Mouse (Mus musculus) MEL (cell line): ENCODE measurements at regions not wholly inside any gene's neighbourhood (a gene's known extent, or its start where the extent isn't known, plus 50 kb on each side); places are given as distances from the start of the nearest gene placed in this dataset.
A peak's percentile ranks its signal among the peaks of the same experiment; 100 is the strongest.

Experiments used
- DNase-seq: peaks from one replicate; pipeline ENCODE4 v3.0.0; 2011; ENCODE audit warnings: low read depth, low spot score
- H3K27ac ChIP-seq: 2 replicates; pipeline ENCODE4 v1.5.1; 2012; ENCODE audit warnings: low read depth, mild to moderate bottlenecking, control low read depth, low read length, moderate library complexity; ENCODE audit not compliant: control insufficient read depth
- H3K27me3 ChIP-seq, 2 experiments: fragments of 150-350 bp in 1 of 2; sonication (generic) in 1 of 2; 2 replicates each; pipeline ENCODE4 v1.6.1; 2012; ENCODE audit warnings: low read length in 2 of 2, mild to moderate bottlenecking in 2 of 2, improper control_type of control experiment in 1 of 2, moderate library complexity in 1 of 2; ENCODE audit not compliant: insufficient read depth in 2 of 2, control insufficient read depth in 1 of 2
- H3K36me3 ChIP-seq, 2 experiments: 2 replicates each; pipeline ENCODE4 v1.6.1; 2012 to 2014; ENCODE audit warnings: low read length in 2 of 2, improper control_type of control experiment in 1 of 2, inconsistent platforms in 1 of 2, mild to moderate bottlenecking in 1 of 2; ENCODE audit not compliant: insufficient read depth in 2 of 2, control insufficient read depth in 1 of 2
- H3K4me1 ChIP-seq, 2 experiments: fragments of 150-350 bp in 1 of 2; sonication (generic) in 1 of 2; 2 replicates each; pipeline ENCODE4 v1.6.1; 2012; ENCODE audit warnings: low read length in 2 of 2, improper control_type of control experiment in 1 of 2, mild to moderate bottlenecking in 1 of 2; ENCODE audit not compliant: insufficient read depth in 2 of 2, control insufficient read depth in 1 of 2
- H3K4me3 ChIP-seq, 2 experiments: fragments of 150-350 bp in 1 of 2; sonication (generic) in 1 of 2; 2 replicates each; pipeline ENCODE4 v1.5.1; 2012; ENCODE audit warnings: low read depth in 2 of 2, low read length in 2 of 2, mild to moderate bottlenecking in 2 of 2, moderate library complexity in 2 of 2, control low read depth in 1 of 2, improper control_type of control experiment in 1 of 2; ENCODE audit not compliant: control insufficient read depth in 1 of 2, insufficient read depth in 1 of 2
- H3K79me2 ChIP-seq: 2 replicates; pipeline ENCODE4 v1.6.1; 2012; ENCODE audit warnings: mild to moderate bottlenecking, low read length, moderate library complexity; ENCODE audit not compliant: control insufficient read depth, poor library complexity, insufficient read depth
- H3K9ac ChIP-seq: 2 replicates; pipeline ENCODE4 v1.6.1; 2012; ENCODE audit warnings: low read depth, mild to moderate bottlenecking, control low read depth, low read length, moderate library complexity; ENCODE audit not compliant: control insufficient read depth, poor library complexity, severe bottlenecking
- H3K9me3 ChIP-seq: fragments of 150-350 bp; sonication (generic); replicated peaks from 2 replicates; pipeline ENCODE4 v1.6.1; 2012; ENCODE audit warnings: mild to moderate bottlenecking, low read length, improper control_type of control experiment, moderate library complexity; ENCODE audit not compliant: insufficient read depth
- BHLHE40 ChIP-seq: IDR thresholded peaks from 2 replicates; pipeline ENCODE4 v1.6.1; 2012; ENCODE audit warnings: low read depth, mild to moderate bottlenecking, inconsistent platforms, low read length, improper control_type of control experiment, borderline replicate concordance
- E2F4 ChIP-seq: IDR thresholded peaks from 2 replicates; pipeline ENCODE4 v1.6.1; 2011; ENCODE audit warnings: low read depth, low read length, improper control_type of control experiment, borderline replicate concordance
- HCFC1 ChIP-seq: IDR thresholded peaks from 2 replicates; pipeline ENCODE4 v1.6.1; 2012; ENCODE audit warnings: low read depth, mild to moderate bottlenecking, inconsistent platforms, low read length, improper control_type of control experiment, moderate library complexity
- JUND ChIP-seq: IDR thresholded peaks from 2 replicates; pipeline ENCODE4 v1.6.1; 2011; ENCODE audit warnings: low read depth, mild to moderate bottlenecking, improper control_type of control experiment, low read length
- MAFK ChIP-seq: IDR thresholded peaks from 2 replicates; pipeline ENCODE4 v1.6.1; 2011; ENCODE audit warnings: low read depth, mild to moderate bottlenecking, low read length, improper control_type of control experiment, borderline replicate concordance
- MAZ ChIP-seq: IDR thresholded peaks from 2 replicates; pipeline ENCODE4 v1.6.1; 2012; ENCODE audit warnings: low read depth, mild to moderate bottlenecking, inconsistent platforms, low read length, improper control_type of control experiment
- MXI1 ChIP-seq: IDR thresholded peaks from 2 replicates; pipeline ENCODE4 v1.6.1; 2011; ENCODE audit warnings: mild to moderate bottlenecking, low read depth, low read length, improper control_type of control experiment
- MYB ChIP-seq: IDR thresholded peaks from 2 replicates; pipeline ENCODE4 v1.6.1; 2011; ENCODE audit warnings: mild to moderate bottlenecking, low read depth, low read length, improper control_type of control experiment
- POLR2A ChIP-seq, 2 experiments: IDR thresholded peaks; 2 replicates each; pipeline ENCODE4 v1.6.1; 2011 to 2012; ENCODE audit warnings: low read length in 2 of 2, mild to moderate bottlenecking in 2 of 2, control low read depth in 1 of 2, improper control_type of control experiment in 1 of 2, low read depth in 1 of 2, moderate library complexity in 1 of 2; ENCODE audit not compliant: control insufficient read depth in 1 of 2, insufficient read depth in 1 of 2, poor library complexity in 1 of 2
- SMC3 ChIP-seq: IDR thresholded peaks from 2 replicates; pipeline ENCODE4 v1.6.1; 2011; ENCODE audit warnings: low read depth, low read length, improper control_type of control experiment
- USF2 ChIP-seq, 2 experiments: IDR thresholded peaks; 2 replicates each; pipeline ENCODE4 v1.6.1; 2011 to 2012; ENCODE audit warnings: improper control_type of control experiment in 2 of 2, low read length in 2 of 2, borderline replicate concordance in 1 of 2, inconsistent platforms in 1 of 2, low read depth in 1 of 2, mild to moderate bottlenecking in 1 of 2; ENCODE audit not compliant: insufficient read depth in 1 of 2
- ZMIZ1 ChIP-seq: IDR thresholded peaks from 2 replicates; pipeline ENCODE4 v1.6.1; 2012; ENCODE audit warnings: low read depth, mild to moderate bottlenecking, inconsistent platforms, low read length, improper control_type of control experiment, moderate library complexity
- ZNF384 ChIP-seq: IDR thresholded peaks from 2 replicates; pipeline ENCODE4 v1.6.1; 2012; ENCODE audit warnings: low read depth, mild to moderate bottlenecking, inconsistent platforms, low read length, improper control_type of control experiment

GRCm38 (mm10) chr14:88347177-88347576, 124.0 kb downstream of the Pcdh20 start:
- H3K9ac ChIP-seq, result no peak overlapping the region
- H3K4me3 ChIP-seq, result no peak overlapping the region
- no peaks in the 10 kb centered on the region for H3K79me2 ChIP-seq
- H3K36me3 ChIP-seq, result no peaks in the 10 kb centered on the region
- DNase-seq, result no peak
- H3K9me3 ChIP-seq, result no peaks in the 10 kb centered on the region
- no peaks in the 10 kb centered on the region for H3K27me3 ChIP-seq
- no peak overlapping the region for H3K27ac ChIP-seq
- TF ChIP-seq HCFC1 (no peak), JUND (no peak), MXI1 (no peak)
- H3K4me1 ChIP-seq, result no peaks in the 10 kb centered on the region

DNA sequence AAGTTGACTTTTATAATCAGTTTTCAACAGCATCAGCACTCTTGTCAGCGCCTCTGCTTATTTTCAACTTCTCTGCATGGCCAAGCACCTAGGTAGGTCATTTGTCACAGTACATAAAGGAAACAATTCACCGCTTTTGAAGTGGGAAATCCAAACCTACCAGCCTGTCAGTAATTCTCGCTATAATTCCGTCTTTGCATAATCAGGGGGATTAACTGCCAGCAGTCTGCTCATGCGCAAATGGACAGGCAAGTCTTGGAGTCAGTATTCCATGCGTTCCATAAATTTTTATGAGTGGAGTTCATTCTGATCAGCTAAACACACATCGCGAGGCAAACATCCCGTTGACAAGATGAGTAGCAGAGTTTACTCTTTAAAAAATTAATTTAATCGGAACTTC, 133.9 kb downstream of the Pcdh20 start:
- Histone ChIP-seq H3K79me2 (no peaks in the 10 kb centered on the region), H3K9ac (no peak overlapping the region), H3K27ac (no peak overlapping the region), H3K4me1 (no peaks in the 10 kb centered on the region), H3K9me3 (no peaks in the 10 kb centered on the region), H3K27me3 (no peaks in the 10 kb centered on the region), H3K4me3 (no peak overlapping the region), H3K36me3 (no peaks in the 10 kb centered on the region)
- no peak for DNase-seq
- TF ChIP-seq MYB, result no peak
- no peak for TF ChIP-seq ZNF384
- TF ChIP-seq SMC3, result no peak
- TF ChIP-seq BHLHE40, result no peak
- no peak for TF ChIP-seq E2F4
- no peak for TF ChIP-seq POLR2A (IDR thresholded peaks at IDR 0.05; ENCODE audit: control insufficient read depth in 1 of 2, insufficient read depth in 1 of 2, low read depth in 1 of 2, low read length in 2 of 2, poor library complexity in 1 of 2)

- Histone ChIP-seq H3K9me3 (no peaks in the 10 kb centered on the region), H3K36me3 (no peaks in the 10 kb centered on the region), H3K27me3 (no peaks in the 10 kb centered on the region), H3K79me2 (no peaks in the 10 kb centered on the region), H3K9ac (no peak overlapping the region), H3K4me3 (no peak overlapping the region), H3K4me1 (no peaks in the 10 kb centered on the region), H3K27ac (no peak overlapping the region)
- DNase-seq, result no peak
- TF ChIP-seq POLR2A (IDR thresholded peaks at IDR 0.05; ENCODE audit: control insufficient read depth in 1 of 2, insufficient read depth in 1 of 2, low read depth in 1 of 2, low read length in 2 of 2, poor library complexity in 1 of 2), result no peak
- TF ChIP-seq USF2 (IDR thresholded peaks at IDR 0.05; ENCODE audit: borderline replicate concordance in 1 of 2, insufficient read depth in 1 of 2, low read depth in 1 of 2, low read length in 2 of 2), result no peak
- peak; percentile 77; the same call in 1 of the 2 replicates for TF ChIP-seq MAFK
- TF ChIP-seq MAZ, result no peak
- TF ChIP-seq ZMIZ1, result no peak
- TF ChIP-seq BHLHE40, result no peak
These were observed 140.6 kb downstream of the Pcdh20 start for GRCm38 (mm10) chr14:88330613-88331012.
